Mouse (Mus musculus) kidney, adult 9 months (tissue): ENCODE measurements at regions not wholly inside any gene's neighbourhood (a gene's known extent, or its start where the extent isn't known, plus 50 kb on each side); places are given as distances from the start of the nearest gene placed in this dataset.
A peak's percentile ranks its signal among the peaks of the same experiment; 100 is the strongest.

Experiments used
- DNase-seq: peaks from one replicate; pipeline ENCODE4 v3.0.0; 2022

GRCm38 (mm10) chr15:35240416-35241212, 882.9 kb upstream of the 9430069I07Rik start:
- no peak for DNase-seq

- no peak for DNase-seq
Observed at GRCm38 (mm10) chr15:35238691-35239090, 881.0 kb upstream of the 9430069I07Rik start.

- no peak for DNase-seq
Observed at GRCm38 (mm10) chr15:35233968-35234696, 876.5 kb upstream of the 9430069I07Rik start.

GRCm38 (mm10) chr15:35229614-35230013, 871.9 kb upstream of the 9430069I07Rik start:
- DNase-seq, result peak; percentile 2
